Mouse (Mus musculus): ENCODE measurements at regions not wholly inside any gene's neighbourhood (a gene's known extent, or its start where the extent isn't known, plus 50 kb on each side); places are given as distances from the start of the nearest gene placed in this dataset.
A peak's percentile ranks its signal among the peaks of the same experiment; 100 is the strongest.

- DNase-seq (ENCODE audit: low spot score in 2 of 2) = no peak
Measured at GRCm38 (mm10) chr17:62417584-62417983, 463.5 kb downstream of the Efna5 start.

DNA sequence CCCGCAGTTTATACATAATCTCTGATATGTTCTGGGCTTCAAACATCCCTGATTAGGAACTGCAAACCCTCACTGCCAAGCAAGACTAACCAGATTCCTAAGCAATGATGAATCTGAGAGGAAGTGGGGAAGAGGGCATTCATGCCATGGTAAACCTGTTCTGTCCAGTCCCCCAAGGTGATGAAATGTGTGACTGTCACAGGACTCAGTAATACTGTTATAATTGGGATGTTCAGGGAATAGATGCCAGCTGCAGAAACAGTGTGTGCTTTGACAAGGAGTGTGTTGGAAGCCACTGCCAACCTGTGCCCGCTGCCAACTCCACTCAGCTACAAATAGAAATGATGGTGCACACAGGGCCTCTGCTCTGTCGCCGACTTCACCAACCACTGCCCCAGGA lies 466.0 kb downstream of the Efna5 start:
- peak in 1 of 2 experiments; percentile 12 for DNase-seq (ENCODE audit: low spot score in 2 of 2)

GRCm38 (mm10) chr17:62412666-62413180 lies 468.4 kb downstream of the Efna5 start:
- no peak for DNase-seq (ENCODE audit: low spot score in 2 of 2)

DNA sequence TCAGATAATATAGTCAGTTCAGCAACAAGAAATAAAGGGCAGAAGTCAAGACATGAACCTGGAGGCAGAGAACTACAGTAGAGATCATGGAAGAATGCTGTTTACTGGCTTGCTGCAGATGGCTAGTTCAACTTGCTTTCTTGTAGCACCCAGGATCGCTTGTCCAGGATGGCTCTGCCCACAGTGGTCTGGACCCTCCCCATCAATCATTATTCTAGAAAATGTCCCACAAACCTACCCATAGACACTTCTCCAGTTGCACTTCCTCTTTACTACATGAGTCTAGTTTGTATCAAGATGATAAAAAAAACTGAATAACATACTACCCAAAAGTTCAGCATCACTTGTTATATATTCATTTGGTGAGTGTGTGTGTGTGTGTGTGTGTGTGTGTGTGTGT lies 477.4 kb downstream of the Efna5 start:
- no peak for DNase-seq (ENCODE audit: low spot score in 2 of 2)

DNA sequence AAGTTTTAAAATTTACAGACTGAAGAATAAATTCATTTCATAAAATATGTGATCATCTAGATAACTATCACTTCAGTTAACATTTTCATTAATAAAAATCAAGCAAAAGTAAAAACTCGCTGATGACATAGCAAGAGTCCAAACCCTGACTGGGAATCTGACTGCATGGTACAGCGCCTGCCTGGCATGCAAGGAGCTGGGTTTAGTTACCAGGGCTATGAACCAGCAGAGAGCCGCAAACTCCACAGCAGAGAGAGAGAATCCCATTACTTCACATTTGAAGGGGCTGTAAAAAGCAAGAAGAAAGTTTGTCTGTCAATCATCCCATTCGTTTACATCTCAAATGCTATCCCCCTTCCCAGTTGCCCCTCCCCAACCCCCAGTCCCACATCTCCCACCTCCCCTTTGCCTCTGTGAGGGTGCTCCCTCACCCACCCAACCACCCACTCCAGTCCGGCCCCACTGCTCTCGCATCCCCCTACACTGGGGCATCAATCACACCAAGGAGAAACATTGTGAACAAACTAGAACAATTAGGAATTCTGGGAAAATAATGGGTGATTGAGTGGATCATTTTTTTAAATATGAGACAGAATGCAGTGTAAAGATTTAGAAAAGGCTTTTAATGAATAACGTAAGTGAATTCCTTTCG lies 487.6 kb downstream of the Efna5 start:
- no peak for DNase-seq (ENCODE audit: low spot score in 2 of 2)

DNA sequence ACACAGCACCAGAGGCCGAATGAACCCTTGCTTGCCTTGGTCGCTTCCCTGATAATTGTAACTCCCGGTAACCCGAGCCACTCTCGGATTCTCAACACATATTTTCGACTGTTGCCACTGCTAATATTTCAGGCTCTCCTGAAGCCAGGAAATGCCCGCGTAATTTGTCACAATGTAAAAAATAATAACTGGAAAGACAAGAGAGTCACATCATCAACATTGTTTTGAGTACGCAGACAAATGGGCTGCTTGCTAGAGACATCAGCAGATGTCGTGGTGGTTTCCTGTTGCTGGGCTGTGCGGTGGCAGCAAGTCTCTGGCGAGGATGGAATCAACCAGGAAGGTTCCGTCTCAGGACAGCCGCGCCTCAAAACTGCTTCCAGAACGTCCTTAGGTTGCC lies 497.1 kb downstream of the Efna5 start:
- no peak for DNase-seq (ENCODE audit: low spot score in 2 of 2)

GRCm38 (mm10) chr17:62378868-62379417 lies 502.2 kb downstream of the Efna5 start:
- no peak for DNase-seq (ENCODE audit: low spot score in 2 of 2)

DNA sequence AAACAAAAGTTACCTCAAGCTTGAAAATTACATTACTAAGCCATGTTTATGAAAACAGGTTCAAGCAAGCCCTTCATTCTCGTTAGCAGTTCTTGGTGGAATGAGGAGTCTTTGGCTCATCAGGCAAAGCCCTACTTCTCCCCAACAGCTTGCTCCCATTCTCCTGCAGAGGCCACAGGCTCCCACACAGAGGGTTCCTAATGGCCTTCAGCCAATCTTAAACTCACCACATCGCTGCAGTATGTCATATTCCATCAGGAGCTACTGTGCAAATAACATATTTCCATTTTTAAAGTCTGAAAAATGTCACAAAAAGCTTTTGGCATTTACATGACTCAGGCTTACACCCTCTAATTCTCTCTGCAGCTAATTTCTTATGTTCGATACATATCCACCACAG lies 512.0 kb downstream of the Efna5 start:
- no peak for DNase-seq (ENCODE audit: low spot score in 2 of 2)

GRCm38 (mm10) chr17:62367937-62368336 lies 513.2 kb downstream of the Efna5 start:
- DNase-seq (ENCODE audit: low spot score in 2 of 2) = no peak

GRCm38 (mm10) chr17:62358323-62358722 lies 522.8 kb downstream of the Efna5 start:
- no peak for DNase-seq (ENCODE audit: low spot score in 2 of 2)

GRCm38 (mm10) chr17:62337890-62338557 lies 543.1 kb downstream of the Efna5 start:
- DNase-seq (ENCODE audit: low spot score in 2 of 2) = no peak

DNA sequence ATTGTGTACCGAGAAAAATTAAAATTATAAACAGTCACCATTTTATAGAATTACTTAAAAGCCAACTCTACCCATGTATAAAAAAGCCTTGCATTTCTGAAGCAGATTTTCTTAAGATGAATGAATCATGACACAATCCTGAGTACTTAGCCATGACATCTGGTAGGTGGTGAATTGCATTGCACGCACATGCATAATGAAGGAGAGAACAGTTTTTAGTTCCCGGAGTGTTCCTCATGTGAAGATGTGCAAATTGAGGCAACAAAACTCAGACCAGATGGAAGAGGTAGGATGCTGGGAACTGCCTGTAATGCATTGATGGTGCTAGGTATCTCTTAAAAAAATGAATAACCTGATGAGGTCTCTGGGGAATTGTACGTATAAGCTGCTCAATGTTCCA lies 550.9 kb downstream of the Efna5 start:
- peak in 1 of 2 experiments; percentile 13 for DNase-seq (ENCODE audit: low spot score in 2 of 2)

- no peak for DNase-seq (ENCODE audit: low spot score in 2 of 2)
Measured at GRCm38 (mm10) chr17:62326844-62327243, 554.3 kb downstream of the Efna5 start.

DNA sequence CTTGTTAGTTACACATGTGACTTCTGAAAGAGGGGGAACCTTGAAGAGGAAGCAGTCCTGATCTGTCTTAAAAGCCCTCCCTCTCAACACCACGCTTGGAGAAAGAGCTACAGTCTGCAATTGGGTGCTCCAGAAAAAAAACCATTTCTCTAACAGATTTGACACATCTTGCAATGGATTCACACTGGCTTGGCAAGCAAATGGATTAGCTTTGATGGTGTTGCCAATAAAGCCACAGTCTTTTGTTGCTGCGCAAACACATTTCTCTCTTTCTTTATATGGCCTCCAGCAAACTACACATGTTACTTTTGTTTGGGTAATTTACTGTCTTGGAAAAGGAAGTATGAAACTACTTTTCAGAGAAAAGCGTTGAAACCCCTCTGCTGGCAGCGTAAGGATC lies 562.1 kb downstream of the Efna5 start:
- DNase-seq (ENCODE audit: low spot score in 2 of 2) = no peak

- DNase-seq (ENCODE audit: low spot score in 2 of 2) = no peak
Measured at GRCm38 (mm10) chr17:62310059-62310458, 571.1 kb downstream of the Efna5 start.

- no peak for DNase-seq (ENCODE audit: low spot score in 2 of 2)
Measured at GRCm38 (mm10) chr17:62307111-62307510, 574.0 kb downstream of the Efna5 start.

GRCm38 (mm10) chr17:62306524-62306923 lies 574.6 kb downstream of the Efna5 start:
- no peak for DNase-seq (ENCODE audit: low spot score in 2 of 2)

DNA sequence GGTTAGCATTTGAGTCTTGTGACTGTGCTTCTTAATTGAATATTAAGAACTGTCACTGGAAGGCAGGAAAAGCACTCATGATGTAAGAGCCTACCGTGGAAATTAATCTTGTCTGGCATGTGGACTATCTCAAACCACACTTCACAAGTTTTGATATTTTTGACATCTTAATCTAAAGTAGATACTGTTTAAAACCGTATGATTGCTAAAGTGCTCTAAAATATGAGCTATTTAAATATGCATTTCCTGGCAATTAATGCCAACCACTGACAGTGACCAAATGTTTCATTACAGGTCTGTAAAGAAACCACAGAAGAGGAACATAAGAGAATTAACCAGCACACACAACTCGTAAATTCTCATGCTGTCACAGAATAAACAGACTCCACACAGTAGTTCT lies 576.0 kb downstream of the Efna5 start:
- DNase-seq (ENCODE audit: low spot score in 2 of 2) = no peak

GRCm38 (mm10) chr17:62304073-62304472 lies 577.0 kb downstream of the Efna5 start:
- no peak for DNase-seq (ENCODE audit: low spot score in 2 of 2)

GRCm38 (mm10) chr17:62299875-62300274 lies 581.2 kb downstream of the Efna5 start:
- DNase-seq (ENCODE audit: low spot score in 2 of 2) = peak in 1 of 2 experiments; percentile 11

DNA sequence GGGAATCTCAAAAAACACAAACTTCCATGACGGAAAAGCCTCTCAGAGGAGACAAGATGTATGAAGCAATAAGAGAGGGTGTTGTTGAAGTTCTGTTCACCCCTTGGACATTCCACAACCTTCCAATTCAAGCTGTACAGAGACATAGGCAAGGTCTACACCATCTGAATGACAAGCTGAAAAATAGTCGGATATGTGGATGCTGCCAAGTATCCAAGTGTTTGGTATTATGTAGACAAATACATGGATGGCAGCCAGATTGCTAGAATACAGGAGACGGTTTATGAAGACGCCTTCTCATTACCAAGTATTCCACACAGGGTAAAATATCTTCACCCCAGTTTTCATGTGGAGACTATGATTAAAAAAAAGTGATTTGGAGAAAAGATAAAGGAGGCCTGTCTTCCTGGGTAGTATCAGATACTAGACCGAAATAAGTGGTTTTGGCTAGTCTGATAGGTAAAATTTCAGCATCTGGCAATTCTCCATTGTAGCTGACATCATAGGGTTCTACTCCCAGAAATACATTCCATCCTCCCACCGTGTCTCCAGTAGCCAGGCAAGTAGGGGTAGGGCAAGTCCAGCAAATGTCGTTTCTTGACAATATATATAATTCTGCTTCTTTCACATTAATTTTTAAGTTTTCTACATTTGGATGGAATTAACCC lies 583.6 kb downstream of the Efna5 start:
- no peak for DNase-seq (ENCODE audit: low spot score in 2 of 2)

- no peak for DNase-seq (ENCODE audit: low spot score in 2 of 2)
Measured at GRCm38 (mm10) chr17:62295412-62295811, 585.7 kb downstream of the Efna5 start.

Measured in left cerebral cortex, adult 8-10 months (tissue).